Mouse (Mus musculus): ENCODE measurements at regions not wholly inside any gene's neighbourhood (a gene's known extent, or its start where the extent isn't known, plus 50 kb on each side); places are given as distances from the start of the nearest gene placed in this dataset.

DNA sequence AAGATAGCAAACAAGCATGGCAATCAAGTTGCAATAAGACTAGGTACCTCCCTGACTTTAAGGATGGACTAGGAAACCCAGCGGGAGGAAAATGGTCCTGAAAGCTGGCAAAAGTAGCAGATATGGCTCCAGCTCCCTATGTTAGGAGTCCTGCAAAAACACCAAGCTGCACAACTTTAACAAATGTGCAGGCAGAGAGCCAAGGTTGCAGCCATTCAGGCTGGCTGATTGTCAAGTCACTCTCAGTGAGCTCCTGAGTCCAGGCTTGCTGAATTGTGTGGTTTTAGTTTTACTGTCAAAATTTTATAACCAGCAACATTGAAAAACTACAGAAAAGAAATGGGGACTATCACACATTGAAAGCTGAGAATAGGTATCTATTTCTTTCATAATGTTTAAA, 1122.8 kb upstream of the Slc10a2 start:
- TF ChIP-seq CTCF (IDR thresholded peaks at IDR 0.05 in 2 of 3, conservative IDR thresholded peaks at IDR 0.05 in 1 of 3; ENCODE audit: control insufficient read depth in 1 of 3, insufficient read depth in 1 of 3, low read depth in 2 of 3, low read length in 3 of 3, poor library complexity in 1 of 3, severe bottlenecking in 1 of 3) (no peak), E2F4 (IDR thresholded peaks at IDR 0.05; ENCODE audit: borderline replicate concordance, low read depth, low read length) (no peak), EP300 (IDR thresholded peaks at IDR 0.05; ENCODE audit: low read depth in 1 of 2, low read length in 2 of 2) (no peak), POLR2A (IDR thresholded peaks at IDR 0.05; ENCODE audit: control insufficient read depth in 1 of 2, insufficient read depth in 1 of 2, low read depth in 1 of 2, low read length in 2 of 2, poor library complexity in 1 of 2) (no peak), POLR2AphosphoS2 (IDR thresholded peaks at IDR 0.05; ENCODE audit: low read length) (no peak)
